Mouse (Mus musculus) liver, adult 2 months (tissue): ENCODE measurements around the gene Wwox. TPM values are rescaled to one million over a fixed set of nuclear protein-coding genes. Genes with fewer than 3 reads are reported as not detected.

Experiments
- DNase-seq: peaks from one replicate; pipeline ENCODE4 v3.0.0-alpha.2; 2011; ENCODE audit warnings: low read depth, low spot score; ENCODE audit errors: extremely low read depth
- H3K27ac ChIP-seq: fragments of 200-500 bp; replicated peaks from 2 replicates; pipeline ENCODE4 v1.5.1; 2012; ENCODE audit warnings: low read depth, mild to moderate bottlenecking, control low read depth, inconsistent platforms, low read length; ENCODE audit not compliant: insufficient read depth
- H3K27me3 ChIP-seq: fragments of 200-500 bp; 2 replicates; pipeline ENCODE4 v1.6.1; 2012; ENCODE audit warnings: mild to moderate bottlenecking, moderate library complexity, low read length, inconsistent platforms; ENCODE audit not compliant: control insufficient read depth, insufficient read depth
- H3K36me3 ChIP-seq: fragments of 200-500 bp; 2 replicates; pipeline ENCODE4 v1.6.1; 2012; ENCODE audit warnings: low read length, inconsistent platforms; ENCODE audit not compliant: control insufficient read depth, insufficient read depth
- H3K4me1 ChIP-seq: fragments of 200-500 bp; 2 replicates; pipeline ENCODE4 v1.6.1; 2011; ENCODE audit warnings: low read length; ENCODE audit not compliant: control insufficient read depth, insufficient read depth
- H3K4me3 ChIP-seq: fragments of 200-500 bp; 2 replicates; pipeline ENCODE4 v1.5.1; 2011; ENCODE audit warnings: low read depth, mild to moderate bottlenecking, control low read depth, low read length, moderate library complexity; ENCODE audit not compliant: insufficient read depth
- H3K79me2 ChIP-seq: fragments of 200-500 bp; 2 replicates; pipeline ENCODE4 v1.6.1; 2012; ENCODE audit warnings: inconsistent platforms, mild to moderate bottlenecking, low read length, moderate library complexity; ENCODE audit not compliant: control insufficient read depth, insufficient read depth
- H3K9ac ChIP-seq: fragments of 200-500 bp; 2 replicates; pipeline ENCODE4 v1.6.1; 2012; ENCODE audit warnings: low read depth, mild to moderate bottlenecking, control low read depth, inconsistent platforms, low read length
- CTCF ChIP-seq: fragments of 200-500 bp; IDR thresholded peaks from 2 replicates; pipeline ENCODE4 v1.5.1; 2011; ENCODE audit warnings: low read depth, low read length, control low read depth
- POLR2A ChIP-seq: fragments of 200-500 bp; IDR thresholded peaks from 2 replicates; pipeline ENCODE4 v1.6.1; 2011; ENCODE audit warnings: low read length, control low read depth; ENCODE audit not compliant: insufficient read depth; ENCODE audit errors: extremely low read depth
- WGBS: fragments of 180-500 bp; shearing (Covaris S2); methylation state at CpG from one replicate; pipeline ENCODE4 v1.1.7; 2018; 5-methylcytosine and 5-hydroxymethylcytosine counted together
- polyA plus RNA-seq: library from polyadenylated mRNA; depleted of rRNA; stranded (reverse); fragments of >200 nt; gene quantifications from 2 replicates; pipeline ENCODE4 v1.2.3, GENCODE M21; 2012
- total RNA-seq: library from RNA; depleted of rRNA; stranded (reverse); fragments of >200 nt; gene quantifications from 2 replicates; pipeline ENCODE4 v1.2.3, GENCODE M21; 2014

Wwox gene
- total and polyA plus RNA-seq, 2 experiments = 7.2 to 10.0 TPM

GRCm38 (mm10) chr8:114681136-114681535 is 241.7 kb downstream of the Wwox start:
- Histone ChIP-seq H3K4me3 (no peak overlapping the region), H3K79me2 (no peaks in the 10 kb centered on the region), H3K4me1 (0 out of 2 replicates have a peak, but pooled peaks cover 1% of the 10 kb centered on the region), H3K27ac (no peak overlapping the region), H3K36me3 (no peaks in the 10 kb centered on the region), H3K27me3 (no peaks in the 10 kb centered on the region), H3K9ac (no peak overlapping the region)
- TF ChIP-seq POLR2A (no peak), CTCF (no peak)
- WGBS = 72% methylated on average over 10 of the region's 10 CpGs
- peak; percentile 7 for DNase-seq

DNA sequence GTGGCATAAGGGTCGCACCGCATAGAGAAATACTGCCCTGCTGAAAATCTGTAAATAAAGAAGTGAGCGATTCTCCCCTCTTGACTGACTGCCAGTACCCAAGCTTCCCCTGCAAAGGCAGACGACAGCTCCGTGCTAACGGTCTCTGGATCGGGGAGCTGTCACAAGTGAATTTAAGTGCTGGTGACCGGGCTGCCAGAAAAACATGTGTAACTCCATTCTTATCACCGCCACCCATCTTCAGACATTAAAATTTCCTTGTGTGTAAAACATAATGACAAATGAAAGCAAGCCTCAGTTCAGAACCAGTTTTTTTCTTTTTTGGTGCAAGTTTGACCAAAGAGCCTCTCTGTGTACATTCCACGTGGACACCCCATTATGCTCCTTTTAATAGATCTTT is 242.7 kb downstream of the Wwox start:
- DNase-seq = no peak
- no peak overlapping the region for H3K9ac ChIP-seq
- H3K79me2 ChIP-seq = no peaks in the 10 kb centered on the region
- H3K36me3 ChIP-seq = no peaks in the 10 kb centered on the region
- H3K4me1 ChIP-seq = 0 out of 2 replicates have a peak, but pooled peaks cover 1% of the 10 kb centered on the region
- WGBS = 91% methylated on average over 10 of the region's 10 CpGs
- H3K4me3 ChIP-seq = no peak overlapping the region
- TF ChIP-seq CTCF = no peak
- H3K27ac ChIP-seq = no peak overlapping the region
- H3K27me3 ChIP-seq = no peaks in the 10 kb centered on the region

DNA sequence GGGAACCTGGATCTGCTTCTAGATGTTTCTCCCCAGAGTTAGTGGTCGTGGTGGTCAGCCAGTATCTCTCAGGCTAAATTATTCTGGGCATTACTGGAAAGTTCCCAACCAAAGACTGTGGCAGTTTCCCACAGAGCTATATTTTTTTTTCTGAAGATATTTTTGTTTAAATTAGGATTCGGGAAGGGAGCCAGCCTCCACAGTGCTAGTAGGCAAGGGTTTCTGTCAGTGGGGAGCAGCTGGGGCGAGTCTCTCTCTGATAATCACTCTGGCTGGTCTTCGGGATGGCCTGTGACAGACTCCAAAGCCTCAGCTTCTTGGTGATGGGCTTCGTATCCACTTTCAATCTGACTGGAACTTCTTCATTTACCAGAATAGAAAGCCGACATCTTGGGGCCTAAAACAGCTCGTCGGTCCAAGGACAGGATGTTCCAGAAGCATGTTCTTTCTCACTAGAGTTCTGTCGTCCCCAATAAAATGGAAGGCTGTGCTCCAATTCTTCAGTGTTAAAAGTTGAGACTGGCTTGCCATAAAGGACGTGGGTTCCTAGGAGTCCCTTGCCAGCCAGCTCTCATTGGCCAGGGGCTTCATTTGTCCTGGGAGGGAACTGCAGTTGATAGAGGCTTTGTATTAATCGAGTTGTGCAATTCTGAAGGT is 244.7 kb downstream of the Wwox start:
- TF ChIP-seq POLR2A (no peak), CTCF (no peak)
- H3K36me3 ChIP-seq = no peaks in the 10 kb centered on the region
- DNase-seq = no peak
- H3K9ac ChIP-seq = no peak overlapping the region
- no peaks in the 10 kb centered on the region for H3K27me3 ChIP-seq
- H3K4me1 ChIP-seq = 0 out of 2 replicates have a peak, but pooled peaks cover 1% of the 10 kb centered on the region
- no peak overlapping the region for H3K27ac ChIP-seq
- no peaks in the 10 kb centered on the region for H3K79me2 ChIP-seq
- 82% methylated on average over 11 of the region's 11 CpGs for whole genome bisulfite sequencing
- H3K4me3 ChIP-seq = no peak overlapping the region

GRCm38 (mm10) chr8:114686462-114686861 is 247.0 kb downstream of the Wwox start:
- H3K36me3 ChIP-seq = no peaks in the 10 kb centered on the region

GRCm38 (mm10) chr8:114688732-114689131 is 249.3 kb downstream of the Wwox start:
- no peaks in the 10 kb centered on the region for H3K27me3 ChIP-seq
- TF ChIP-seq POLR2A (no peak), CTCF (no peak)
- H3K79me2 ChIP-seq = no peaks in the 10 kb centered on the region
- H3K9ac ChIP-seq = no peak overlapping the region
- H3K27ac ChIP-seq = no peak overlapping the region
- H3K4me1 ChIP-seq = no peaks in the 10 kb centered on the region
- 90% methylated on average over 11 of the region's 11 CpGs for WGBS
- H3K4me3 ChIP-seq = no peak overlapping the region
- H3K36me3 ChIP-seq = no peaks in the 10 kb centered on the region
- no peak for DNase-seq

More at GRCm38 (mm10) chr8:114686462-114686861, 247.0 kb downstream of the Wwox start:
- WGBS = 91% methylated on average over 4 of the region's 4 CpGs
- DNase-seq = no peak
- Histone ChIP-seq H3K4me3 (no peak overlapping the region), H3K4me1 (no peaks in the 10 kb centered on the region), H3K79me2 (no peaks in the 10 kb centered on the region), H3K27ac (no peak overlapping the region), H3K27me3 (no peaks in the 10 kb centered on the region), H3K9ac (no peak overlapping the region)
- TF ChIP-seq CTCF = no peak
- no peak for TF ChIP-seq POLR2A

DNA sequence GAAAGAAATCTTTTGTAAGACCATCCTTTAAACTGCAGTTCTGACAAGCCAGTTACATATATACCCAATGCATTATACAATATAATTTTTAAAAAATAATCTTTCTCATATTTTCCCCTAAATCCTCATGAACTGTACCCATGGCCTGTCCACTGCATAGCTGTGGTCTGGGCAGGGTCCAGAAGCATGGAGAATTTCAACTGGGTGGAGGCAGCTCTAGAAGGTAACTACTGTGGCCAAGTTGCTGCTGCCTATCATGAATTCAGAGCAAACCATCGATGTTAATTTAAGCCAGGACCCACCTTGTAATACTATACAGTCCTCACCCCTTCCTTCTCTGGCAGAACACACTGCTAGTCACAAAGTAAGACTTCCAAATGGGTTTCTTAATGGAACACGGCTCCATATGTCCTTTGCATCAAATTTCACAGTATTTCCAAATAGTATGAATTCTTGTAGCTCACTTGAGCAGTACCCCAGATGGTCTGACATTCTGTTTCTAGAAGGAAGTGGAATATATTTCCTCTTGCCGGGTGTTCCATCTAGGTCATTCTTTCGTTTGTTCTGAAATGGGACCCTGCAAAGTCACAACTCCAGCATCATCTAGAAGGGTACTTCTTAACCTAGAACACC is 255.2 kb downstream of the Wwox start:
- Histone ChIP-seq H3K36me3 (no peaks in the 10 kb centered on the region), H3K9ac (no peak overlapping the region), H3K4me3 (no peak overlapping the region), H3K27ac (no peak overlapping the region), H3K79me2 (no peaks in the 10 kb centered on the region), H3K4me1 (no peaks in the 10 kb centered on the region), H3K27me3 (no peaks in the 10 kb centered on the region)
- no peak for DNase-seq
- WGBS = 87% methylated on average over 4 of the region's 4 CpGs
- TF ChIP-seq POLR2A (no peak), CTCF (no peak)
